In genomic region chr2:146073300-146073699, GRCm38 (mm10) we compare ENCODE assay signal across 28 mouse cellular contexts.
DNase-seq lines count a peak whose midpoint lies in the region; ATAC-seq and TF ChIP-seq lines count a peak whose summit lies in the region.
"Had no signal": no experiment of that assay in that cellular context is flagged by ENCODE, and none has a peak within 500 bp of the region (broad histone marks: within the 10 kb centered on the region; RNA-seq: fewer than 3 reads in every experiment).

No protein-coding gene starts in this region.

- TF ChIP-seq CTCF in ES-Bruce4 (IDR thresholded peaks at IDR 0.05; ENCODE audit: low read depth, low read length), result no peak

- no peaks in the 10 kb centered on the region for H3K27me3 ChIP-seq in hindbrain, embryonic 11.5 days (ENCODE audit: control insufficient read depth, insufficient read depth, low read length)
- no peaks in the 10 kb centered on the region for H3K27me3 ChIP-seq in hindbrain, embryonic 12.5 days
- H3K27me3 ChIP-seq in ES-Bruce4 (ENCODE audit: control insufficient read depth, insufficient read depth, low read length, poor library complexity, severe bottlenecking), result no peaks in the 10 kb centered on the region
- H3K27me3 ChIP-seq: CH12.LX; embryonic facial prominence, embryonic 12.5 days; liver, embryonic 12.5 days; neural tube, embryonic 15.5 days had no signal

- ATAC-seq in hindbrain, embryonic 11.5 days (ENCODE audit: low FRiP score), result peak; percentile 51; the same call in 1 of the 2 replicates
- ATAC-seq in hindbrain, embryonic 12.5 days (ENCODE audit: low FRiP score), result no peak
- ATAC-seq: forebrain, postnatal 0 days; hindbrain, embryonic 16.5 days; liver, embryonic 12.5 days; liver, postnatal 0 days had no signal

- DNase-seq in embryo, embryonic 10 days (ENCODE audit: low spot score), result peak; percentile 65
- no peak for DNase-seq in embryo, embryonic 9.5 days (ENCODE audit: extremely low spot score)
- DNase-seq in hindbrain, embryonic 11.5 days (ENCODE audit: low spot score), result peak; percentile 56
- peak; percentile 36 for DNase-seq in embryo, embryonic 11 days
- DNase-seq in kidney, postnatal 4 days, result no peak
- DNase-seq: adrenal gland, postnatal 14 days; cerebellum, adult 11-12 months; cerebellum, adult 9-11 months; forebrain, postnatal 0 days; gastrocnemius, postnatal 10 days; heart, postnatal 36 days; kidney, adult 18-20 months; layer of hippocampus, postnatal 36 days; left cerebral cortex, postnatal 4 days; liver, postnatal 0 days; lung, postnatal 36 days; spleen, adult 18-20 months; thymus, postnatal 14 days had no signal

- H3K4me1 ChIP-seq in hindbrain, embryonic 11.5 days (replicated peaks; ENCODE audit: control insufficient read depth, insufficient read depth, low read length), result peaks cover 5% of the 10 kb centered on the region
- peaks cover 9% of the 10 kb centered on the region; the same call in 1 of the 2 replicates for H3K4me1 ChIP-seq in hindbrain, embryonic 12.5 days
- H3K4me1 ChIP-seq in ES-Bruce4 (ENCODE audit: control insufficient read depth, insufficient read depth, low read length), result peaks cover 3% of the 10 kb centered on the region
- H3K4me1 ChIP-seq: embryonic facial prominence, embryonic 12.5 days; liver, embryonic 12.5 days; neural tube, embryonic 15.5 days had no signal

- no peak overlapping the region for H3K9ac ChIP-seq in hindbrain, embryonic 11.5 days (ENCODE audit: low read depth, low read length)
- H3K9ac ChIP-seq in hindbrain, embryonic 12.5 days, result no peak overlapping the region
- H3K9ac ChIP-seq in ES-Bruce4 (ENCODE audit: low read depth, poor library complexity, severe bottlenecking), result no peak overlapping the region
- H3K9ac ChIP-seq: embryonic facial prominence, embryonic 12.5 days; forebrain, postnatal 0 days; liver, embryonic 12.5 days; liver, postnatal 0 days; neural tube, embryonic 15.5 days had no signal

- no peak overlapping the region for H3K27ac ChIP-seq in hindbrain, embryonic 11.5 days (ENCODE audit: low read depth, low read length)
- H3K27ac ChIP-seq in hindbrain, embryonic 12.5 days, result no peak overlapping the region
- peak overlapping the region; percentile 76 for H3K27ac ChIP-seq in ES-Bruce4 (ENCODE audit: insufficient read depth, low read length)
- H3K27ac ChIP-seq: embryonic facial prominence, embryonic 12.5 days; kidney, postnatal 0 days; liver, embryonic 12.5 days; neural tube, embryonic 15.5 days had no signal

- WGBS in hindbrain, embryonic 11.5 days, result 26% methylated on average over 6 of the region's 6 CpGs
- 21% methylated on average over 6 of the region's 6 CpGs for WGBS in hindbrain, embryonic 12.5 days

- TF ChIP-seq POLR2A in ES-Bruce4 (IDR thresholded peaks at IDR 0.05; ENCODE audit: insufficient read depth, low read length), result no peak

- no peak overlapping the region for H3K4me3 ChIP-seq in hindbrain, embryonic 11.5 days (ENCODE audit: low read depth, low read length)
- no peak overlapping the region for H3K4me3 ChIP-seq in hindbrain, embryonic 12.5 days
- no peak overlapping the region for H3K4me3 ChIP-seq in ES-Bruce4 (ENCODE audit: low read depth, low read length)
- H3K4me3 ChIP-seq: embryonic facial prominence, embryonic 12.5 days; liver, embryonic 12.5 days; neural tube, embryonic 15.5 days had no signal

- no peak for TF ChIP-seq EP300 in ES-Bruce4 (IDR thresholded peaks at IDR 0.05; ENCODE audit: insufficient read depth, low read depth, low read length)

- no peaks in the 10 kb centered on the region for H3K36me3 ChIP-seq in hindbrain, embryonic 11.5 days (ENCODE audit: control insufficient read depth, insufficient read depth, low read length)
- H3K36me3 ChIP-seq in hindbrain, embryonic 12.5 days, result no peaks in the 10 kb centered on the region
- no peaks in the 10 kb centered on the region for H3K36me3 ChIP-seq in ES-Bruce4 (ENCODE audit: control insufficient read depth, insufficient read depth, low read length, poor library complexity, severe bottlenecking)
- H3K36me3 ChIP-seq: embryonic facial prominence, embryonic 12.5 days; G1E; liver, embryonic 12.5 days; neural tube, embryonic 15.5 days had no signal

- H3K4me2 ChIP-seq in hindbrain, embryonic 11.5 days (replicated peaks; ENCODE audit: low read depth, low read length), result no peak overlapping the region
- no peak overlapping the region for H3K4me2 ChIP-seq in hindbrain, embryonic 12.5 days (replicated peaks)
- H3K4me2 ChIP-seq: embryonic facial prominence, embryonic 12.5 days; heart, embryonic 11.5 days; liver, embryonic 12.5 days; neural tube, embryonic 15.5 days had no signal

- no peaks in the 10 kb centered on the region for H3K9me3 ChIP-seq in hindbrain, embryonic 11.5 days (ENCODE audit: control insufficient read depth, low read length)
- no peaks in the 10 kb centered on the region for H3K9me3 ChIP-seq in hindbrain, embryonic 12.5 days (replicated peaks)
- peaks cover 3% of the 10 kb centered on the region for H3K9me3 ChIP-seq in ES-Bruce4 (replicated peaks; ENCODE audit: control insufficient read depth, insufficient read depth, low read length, poor library complexity, severe bottlenecking)
- H3K9me3 ChIP-seq: embryonic facial prominence, embryonic 12.5 days; liver, embryonic 12.5 days; neural tube, embryonic 15.5 days had no signal

Comparison
In these comparisons a context has a peak if more than half of its experiments do, and no peak if none do; other contexts are left out.
1. DNase-seq: peak in embryo, embryonic 10 days (single experiment), hindbrain, embryonic 11.5 days (single experiment) and embryo, embryonic 11 days (single experiment); none in embryo, embryonic 9.5 days (single experiment) and kidney, postnatal 4 days (0 of 2).